Mouse (Mus musculus) bone marrow, adult 2 months (tissue): Measurements from ENCODE around the gene March7.

Experiments used
- CTCF ChIP-seq: fragments of 200-500 bp; IDR thresholded peaks from 2 replicates; pipeline ENCODE4 v1.5.1; 2011; ENCODE audit warnings: low read length, control low read depth; ENCODE audit not compliant: control insufficient read depth, insufficient read depth
- POLR2A ChIP-seq: fragments of 200-500 bp; IDR thresholded peaks from 2 replicates; pipeline ENCODE4 v1.6.1; 2011; ENCODE audit warnings: low read depth, mild to moderate bottlenecking, control low read depth, low read length, borderline replicate concordance; ENCODE audit not compliant: control insufficient read depth

GRCm38 (mm10) chr2:60171786-60172530 lies 37.7 kb upstream of the March7 start:
- no peak for TF ChIP-seq CTCF
- no peak for TF ChIP-seq POLR2A
